Mouse (Mus musculus) hindbrain, embryonic 15.5 days (tissue): Measurements from ENCODE around the gene Myrf. TPM values are rescaled to one million over a fixed set of nuclear protein-coding genes. Genes with fewer than 3 reads are reported as not detected.
A peak's percentile ranks its signal among the peaks of the same experiment; 100 is the strongest.
"Not testable (repeated sequence)": the region's sequence is repeated elsewhere in the genome, so short reads cannot be mapped to it uniquely, and the experiment has no call there.

ENCODE experiments used
- ATAC-seq: fragments of 200-750 bp; cut with Nextera tagmentation; 2 replicates; pipeline ENCODE4 v1.8.0; 2017; ENCODE audit warnings: low read depth, moderate number of reproducible peaks, moderate TSS enrichment; ENCODE audit not compliant: low FRiP score
- H3K27ac ChIP-seq: fragments of 300-500 bp; sonication (generic); replicated peaks from 2 replicates; pipeline ENCODE4 v1.5.1; 2015; ENCODE audit warnings: mild to moderate bottlenecking, inconsistent platforms
- H3K27me3 ChIP-seq: fragments of 300-500 bp; sonication (generic); 2 replicates; pipeline ENCODE4 v1.6.1; 2015; ENCODE audit warnings: control low read depth, inconsistent platforms
- H3K36me3 ChIP-seq: fragments of 300-500 bp; sonication (generic); 2 replicates; pipeline ENCODE4 v1.6.1; 2015; ENCODE audit warnings: control low read depth, inconsistent platforms
- H3K4me1 ChIP-seq: fragments of 300-500 bp; sonication (generic); replicated peaks from 2 replicates; pipeline ENCODE4 v1.6.1; 2015; ENCODE audit warnings: control low read depth, inconsistent platforms
- H3K4me2 ChIP-seq: fragments of 300-500 bp; sonication (generic); 2 replicates; pipeline ENCODE4 v1.6.1; 2015; ENCODE audit warnings: moderate library complexity, mild to moderate bottlenecking, inconsistent platforms
- H3K4me3 ChIP-seq: fragments of 300-500 bp; sonication (generic); 2 replicates; pipeline ENCODE4 v1.5.1; 2015; ENCODE audit warnings: mild to moderate bottlenecking, inconsistent platforms
- H3K9ac ChIP-seq: fragments of 300-500 bp; sonication (generic); 2 replicates; pipeline ENCODE4 v1.6.1; 2015; ENCODE audit warnings: inconsistent platforms
- H3K9me3 ChIP-seq: fragments of 300-500 bp; sonication (generic); 2 replicates; pipeline ENCODE4 v1.6.1; 2016; ENCODE audit warnings: control low read depth, inconsistent platforms
- WGBS: fragments of 180-500 bp; shearing (Covaris S2); methylation state at CpG from one replicate; pipeline ENCODE4 v1.1.7; 2015; 5-methylcytosine and 5-hydroxymethylcytosine counted together
- microRNA-seq: library from miRNA; unstranded; fragments of <30 nt; microRNA quantifications from one replicate; pipeline ENCODE4, GENCODE M21; 2016
- polyA plus RNA-seq: library from polyadenylated mRNA; unstranded; fragments of >200 nt; fragmentation: Nextera tagmentation; extraction: Ambion mirVana; gene quantifications from 2 replicates; pipeline ENCODE4 v1.2.1, GENCODE M21; 2015

Myrf gene
- polyA plus RNA-seq, 1 experiment from 2014 or later: 0.92 TPM

- Histone ChIP-seq H3K36me3 (no peaks in the 10 kb centered on the region), H3K4me1 (no peaks in the 10 kb centered on the region), H3K4me3 (no peak overlapping the region), H3K27ac (no peak overlapping the region), H3K9ac (no peak overlapping the region), H3K4me2 (no peak overlapping the region), H3K27me3 (no peaks in the 10 kb centered on the region), H3K9me3 (no peaks in the 10 kb centered on the region)
- no peak for ATAC-seq
Observed at GRCm38 (mm10) chr19:10171846-10172245, 68.7 kb downstream of the Myrf start.

GRCm38 (mm10) chr19:10171359-10171758, 69.2 kb downstream of the Myrf start:
- no peak for ATAC-seq
- Histone ChIP-seq H3K9ac (no peak overlapping the region), H3K4me3 (no peak overlapping the region), H3K4me2 (no peak overlapping the region), H3K27me3 (no peaks in the 10 kb centered on the region), H3K36me3 (no peaks in the 10 kb centered on the region), H3K9me3 (no peaks in the 10 kb centered on the region), H3K27ac (no peak overlapping the region), H3K4me1 (no peaks in the 10 kb centered on the region)
- WGBS: 87% methylated on average over 7 of the region's 7 CpGs

- Histone ChIP-seq H3K27me3 (no peaks in the 10 kb centered on the region), H3K27ac (no peak overlapping the region), H3K4me1 (no peaks in the 10 kb centered on the region), H3K9ac (no peak overlapping the region), H3K36me3 (no peaks in the 10 kb centered on the region), H3K4me3 (no peak overlapping the region), H3K4me2 (no peak overlapping the region), H3K9me3 (no peaks in the 10 kb centered on the region)
- no peak for ATAC-seq
- WGBS: 18% methylated on average over 1 of the region's 1 CpGs
Observed at GRCm38 (mm10) chr19:10170466-10170865, 70.1 kb downstream of the Myrf start.

DNA sequence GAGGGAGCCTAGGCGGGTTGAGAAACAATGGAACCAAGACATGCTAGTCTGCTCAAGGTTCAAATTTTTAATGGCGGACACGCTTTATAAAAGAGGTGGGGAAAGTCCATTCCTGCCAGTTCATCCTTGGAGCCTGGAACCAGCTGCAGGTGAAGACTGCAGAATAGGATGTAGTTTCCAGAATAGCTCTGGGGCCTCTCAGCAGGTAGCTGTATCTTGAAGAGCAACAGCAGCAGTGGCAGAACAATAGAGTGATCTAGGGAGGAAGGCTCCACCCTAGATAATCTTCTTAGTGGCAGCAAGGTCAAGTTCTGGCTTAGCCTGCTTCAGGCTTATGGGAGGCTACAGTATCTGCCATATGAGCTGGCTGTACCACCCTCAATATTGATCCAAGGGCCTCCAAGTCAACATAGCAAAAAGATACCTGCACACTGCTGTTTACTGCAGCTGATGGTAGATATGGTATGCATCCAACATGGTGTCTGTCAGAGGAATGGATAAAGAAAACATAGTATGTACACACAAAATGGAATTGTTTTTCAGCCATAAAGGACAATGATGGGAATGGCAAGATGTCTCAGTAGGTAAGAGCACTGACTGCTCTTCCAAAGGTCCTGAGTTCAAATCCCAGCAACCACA, 70.7 kb downstream of the Myrf start:
- H3K27me3 ChIP-seq, ATAC-seq, H3K4me3 ChIP-seq, H3K4me1 ChIP-seq, H3K36me3 ChIP-seq, H3K9me3 ChIP-seq, H3K9ac ChIP-seq, H3K27ac ChIP-seq, H3K4me2 ChIP-seq: not testable (repeated sequence)
- WGBS: 84% methylated on average over 3 of the region's 3 CpGs

- ATAC-seq: no peak
- Histone ChIP-seq H3K36me3 (no peaks in the 10 kb centered on the region), H3K27ac (no peak overlapping the region), H3K4me2 (no peak overlapping the region), H3K4me3 (no peak overlapping the region), H3K9me3 (no peaks in the 10 kb centered on the region), H3K9ac (no peak overlapping the region), H3K4me1 (no peaks in the 10 kb centered on the region), H3K27me3 (no peaks in the 10 kb centered on the region)
Observed at GRCm38 (mm10) chr19:10169179-10169578, 71.4 kb downstream of the Myrf start.

DNA sequence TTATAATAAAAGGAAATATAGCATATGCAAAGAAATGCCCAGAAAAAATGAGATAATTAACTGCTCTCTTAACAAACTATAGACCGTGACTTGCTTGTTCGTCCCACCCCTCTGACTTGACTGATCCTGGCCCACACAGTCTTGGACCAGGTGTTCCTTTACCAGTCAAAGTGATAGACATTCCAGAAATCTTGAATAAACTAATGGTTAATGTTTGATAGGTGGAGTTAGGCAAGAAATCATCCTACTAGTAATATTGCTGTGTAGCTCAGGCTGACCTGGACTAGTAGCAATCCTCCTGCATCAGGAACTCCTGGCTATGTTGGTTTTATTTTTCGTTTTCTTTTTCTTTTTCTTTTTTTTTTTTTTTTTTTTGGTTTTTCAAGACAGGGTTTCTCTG, 72.1 kb downstream of the Myrf start:
- Histone ChIP-seq H3K4me1 (no peaks in the 10 kb centered on the region), H3K36me3 (no peaks in the 10 kb centered on the region), H3K9me3 (no peaks in the 10 kb centered on the region), H3K27me3 (no peaks in the 10 kb centered on the region), H3K4me2 (no peak overlapping the region), H3K27ac (no peak overlapping the region), H3K9ac (no peak overlapping the region), H3K4me3 (no peak overlapping the region)
- 85% methylated on average over 3 of the region's 3 CpGs for WGBS
- ATAC-seq: no peak

DNA sequence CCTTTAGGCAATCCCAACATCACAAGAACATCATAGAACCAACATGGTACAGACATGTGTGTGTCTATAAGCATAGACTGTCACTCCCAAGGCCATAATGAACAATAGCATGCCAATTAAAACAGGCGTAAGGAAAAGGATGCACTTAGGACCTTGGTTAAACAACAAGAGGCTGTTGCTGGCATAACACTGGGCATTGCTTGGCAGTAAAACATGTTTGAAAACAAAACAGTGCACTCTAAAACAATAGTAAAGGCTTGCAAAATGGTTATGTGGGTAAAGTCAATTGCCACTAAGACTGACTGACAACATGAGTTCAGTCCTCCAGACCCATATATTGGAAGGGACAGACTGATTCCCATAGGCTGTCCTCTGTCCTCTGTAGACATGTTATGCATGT, 72.6 kb downstream of the Myrf start:
- WGBS: 90% methylated on average over 1 of the region's 1 CpGs
- no peak overlapping the region for H3K4me2 ChIP-seq
- no peaks in the 10 kb centered on the region for H3K4me1 ChIP-seq
- H3K9ac ChIP-seq: no peak overlapping the region
- H3K27ac ChIP-seq: no peak overlapping the region
- no peaks in the 10 kb centered on the region for H3K27me3 ChIP-seq
- H3K36me3 ChIP-seq: no peaks in the 10 kb centered on the region
- H3K4me3 ChIP-seq: no peak overlapping the region
- H3K9me3 ChIP-seq: no peaks in the 10 kb centered on the region
- no peak for ATAC-seq

GRCm38 (mm10) chr19:10167112-10167511, 73.4 kb downstream of the Myrf start:
- no peak overlapping the region for H3K27ac ChIP-seq
- no peak overlapping the region for H3K9ac ChIP-seq
- H3K9me3 ChIP-seq: no peaks in the 10 kb centered on the region
- H3K27me3 ChIP-seq: no peaks in the 10 kb centered on the region
- ATAC-seq: no peak
- WGBS: 80% methylated on average over 4 of the region's 4 CpGs
- no peak overlapping the region for H3K4me3 ChIP-seq
- no peaks in the 10 kb centered on the region for H3K4me1 ChIP-seq
- H3K4me2 ChIP-seq: no peak overlapping the region
- no peaks in the 10 kb centered on the region for H3K36me3 ChIP-seq

GRCm38 (mm10) chr19:10165928-10166327, 74.6 kb downstream of the Myrf start:
- not testable (repeated sequence) for H3K36me3 ChIP-seq, H3K4me3 ChIP-seq, H3K4me2 ChIP-seq, H3K4me1 ChIP-seq, H3K27me3 ChIP-seq, ATAC-seq, H3K27ac ChIP-seq, H3K9me3 ChIP-seq, H3K9ac ChIP-seq
- 90% methylated on average over 4 of the region's 4 CpGs for WGBS

- no peaks in the 10 kb centered on the region for H3K9me3 ChIP-seq
- no peaks in the 10 kb centered on the region for H3K36me3 ChIP-seq
- H3K4me2 ChIP-seq: no peak overlapping the region
- no peak for ATAC-seq
- no peak overlapping the region for H3K4me3 ChIP-seq
- H3K27me3 ChIP-seq: no peaks in the 10 kb centered on the region
- no peaks in the 10 kb centered on the region for H3K4me1 ChIP-seq
- 82% methylated on average over 3 of the region's 3 CpGs for WGBS
- H3K27ac ChIP-seq: no peak overlapping the region
- no peak overlapping the region for H3K9ac ChIP-seq
Observed at GRCm38 (mm10) chr19:10163896-10164295, 76.7 kb downstream of the Myrf start.

Small RNAs within 50 kb of the gene (microRNA-seq; reads per million reads assigned to microRNA genes)
- 2.4 reads per million, percentile 6 among the genes with 10 or more reads in this experiment for gene Mir6993

Other genes with a start within 250 kb of the Myrf start
- gene Best1, start 239.1 kb downstream of the Myrf start, polyA plus RNA-seq: 2.3 TPM in 2 replicates
- gene Rab3il1, start 239.1 kb downstream of the Myrf start, polyA plus RNA-seq: 20.7 and 22.3 TPM in 2 replicates
- gene Fads3, start 199.2 kb downstream of the Myrf start, polyA plus RNA-seq: 31.4 and 32.8 TPM in 2 replicates
- 218 and 229 TPM in 2 replicates for gene Fads2, start 139.0 kb downstream of the Myrf start, polyA plus RNA-seq
- gene Fads1, start 57.9 kb downstream of the Myrf start, polyA plus RNA-seq: 155 and 160 TPM in 2 replicates
- gene Tmem258, start 36.7 kb downstream of the Myrf start, polyA plus RNA-seq: 330 and 360 TPM in 2 replicates
- gene Fen1, start 36.6 kb downstream of the Myrf start, polyA plus RNA-seq: 28.0 and 28.2 TPM in 2 replicates
- gene Dagla, start 64.1 kb upstream of the Myrf start, polyA plus RNA-seq: 11.3 and 14.3 TPM in 2 replicates
- 17.4 and 21.0 TPM in 2 replicates for gene Syt7, start 148.3 kb upstream of the Myrf start, polyA plus RNA-seq
- gene Lrrc10b, start 216.7 kb upstream of the Myrf start, polyA plus RNA-seq: 0.98 and 1.5 TPM in 2 replicates
- 2.1 and 2.3 TPM in 2 replicates for gene Ppp1r32, start 242.2 kb upstream of the Myrf start, polyA plus RNA-seq